10 mouse cellular contexts compared by ENCODE assay signal in the genomic region with DNA sequence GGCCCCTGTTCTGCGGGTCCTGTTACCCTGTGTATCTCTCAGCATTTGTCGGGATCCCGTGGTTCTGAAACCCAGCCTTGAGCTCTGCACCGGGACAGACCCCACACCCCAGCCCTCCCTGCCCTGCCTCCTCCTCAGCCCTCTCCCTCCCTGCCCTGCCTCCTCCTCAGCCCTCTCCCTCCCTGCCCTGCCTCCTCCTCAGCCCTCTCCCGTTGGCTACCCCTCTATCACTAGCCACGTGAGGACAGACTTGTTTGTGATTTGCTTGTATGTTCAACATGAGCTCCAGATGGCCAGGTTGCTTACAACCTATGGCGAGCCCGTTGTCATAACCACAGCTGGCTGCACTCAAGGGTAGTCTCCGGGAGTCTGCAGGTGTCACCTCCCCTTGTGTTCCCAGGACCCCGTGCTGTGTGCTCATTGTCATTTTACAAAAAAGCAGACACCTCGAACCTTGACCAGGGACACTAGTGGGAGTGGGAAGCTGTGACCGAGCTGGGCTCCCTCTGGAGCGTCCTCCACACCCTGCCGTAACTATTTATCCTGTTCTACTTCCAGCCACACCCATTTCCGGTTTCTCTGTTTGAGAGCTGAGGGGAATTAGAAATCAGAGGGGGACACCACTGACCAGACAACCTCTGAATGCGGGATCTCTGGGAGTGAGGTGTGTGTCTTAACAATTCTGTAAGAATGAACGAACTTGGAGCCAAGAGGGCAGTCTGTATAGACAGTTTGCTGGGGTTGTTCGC. TPM values are rescaled to one million over a fixed set of nuclear protein-coding genes. Genes with fewer than 3 reads are reported as not detected.
A peak's percentile ranks its signal among the peaks of the same experiment; 100 is the strongest.
DNase-seq lines count a peak whose midpoint lies in the region; ATAC-seq and TF ChIP-seq lines count a peak whose summit lies in the region.
"Had no signal": no experiment of that assay in that cellular context is flagged by ENCODE, and none has a peak within 500 bp of the region (broad histone marks: within the 10 kb centered on the region; RNA-seq: fewer than 3 reads in every experiment).

No protein-coding gene starts in this region.

- TF ChIP-seq CTCF in forebrain, postnatal 0 days (IDR thresholded peaks at IDR 0.05; ENCODE audit: low read depth), result no peak
- TF ChIP-seq CTCF in lung, embryonic 14.5 days (IDR thresholded peaks at IDR 0.05; ENCODE audit: low read depth), result no peak
- no peak for TF ChIP-seq CTCF in left cerebral cortex, adult 2 months (IDR thresholded peaks at IDR 0.05)

- 40% methylated on average over 18 of the region's 18 CpGs for WGBS in forebrain, postnatal 0 days
- WGBS in forebrain, embryonic 15.5 days, result 42% methylated on average over 18 of the region's 18 CpGs
- 15% methylated on average over 18 of the region's 18 CpGs for WGBS in lung, embryonic 14.5 days
- 23% methylated on average over 18 of the region's 18 CpGs for WGBS in limb, embryonic 13.5 days

- no peak overlapping the region for H3K4me2 ChIP-seq in forebrain, postnatal 0 days (ENCODE audit: low read depth)
- H3K4me2 ChIP-seq in forebrain, embryonic 15.5 days (replicated peaks), result no peak overlapping the region
- H3K4me2 ChIP-seq in lung, embryonic 14.5 days, result peak overlapping the region; percentile 31
- H3K4me2 ChIP-seq in limb, embryonic 13.5 days (replicated peaks), result peak overlapping the region; percentile 5; the same call in 1 of the 2 replicates

- ATAC-seq in forebrain, postnatal 0 days, result peak; percentile 45
- ATAC-seq in forebrain, embryonic 15.5 days (replicated peaks), result no peak
- 0 out of 2 replicates have a peak, but pooled peaks have one; percentile 56 for ATAC-seq in lung, embryonic 14.5 days (ENCODE audit: insufficient read depth)
- ATAC-seq in limb, embryonic 13.5 days (ENCODE audit: low FRiP score, low read depth), result no peak; the same call in 1 of the 2 replicates
- ATAC-seq: forebrain, embryonic 16.5 days had no signal

- no peak overlapping the region for H3K27ac ChIP-seq in forebrain, postnatal 0 days (ENCODE audit: low read depth, low read length)
- no peak overlapping the region for H3K27ac ChIP-seq in forebrain, embryonic 15.5 days (replicated peaks)
- no peak overlapping the region for H3K27ac ChIP-seq in lung, embryonic 14.5 days (ENCODE audit: low read depth)
- no peak overlapping the region for H3K27ac ChIP-seq in limb, embryonic 13.5 days
- H3K27ac ChIP-seq in left cerebral cortex, adult 2 months, result no peak overlapping the region

- DNase-seq in forebrain, postnatal 0 days, result no peak
- peak; percentile 43 for DNase-seq in lung, embryonic 14.5 days
- no peak for DNase-seq in lung, postnatal 36 days
- DNase-seq in ZHBTc4 (ENCODE audit: low read depth, low spot score), result peak; percentile 60
- no peak for DNase-seq in left cerebral cortex, adult 2 months (ENCODE audit: extremely low spot score in 1 of 2, low spot score in 2 of 2)
- no peak for DNase-seq in cerebellum, adult 8-10 months

- H3K4me3 ChIP-seq in forebrain, postnatal 0 days (ENCODE audit: low read depth, low read length), result no peak overlapping the region
- H3K4me3 ChIP-seq in forebrain, embryonic 15.5 days, result no peak overlapping the region
- H3K4me3 ChIP-seq in lung, embryonic 14.5 days (ENCODE audit: low read depth, low read length), result no peak overlapping the region
- H3K4me3 ChIP-seq in limb, embryonic 13.5 days, result no peak overlapping the region
- no peak overlapping the region for H3K4me3 ChIP-seq in left cerebral cortex, adult 2 months

- no peak overlapping the region for H3K9ac ChIP-seq in forebrain, postnatal 0 days
- H3K9ac ChIP-seq in forebrain, embryonic 15.5 days (replicated peaks), result no peak overlapping the region
- no peak overlapping the region; the same call in 1 of the 2 replicates for H3K9ac ChIP-seq in lung, embryonic 14.5 days
- H3K9ac ChIP-seq in limb, embryonic 13.5 days, result no peak overlapping the region

- H3K36me3 ChIP-seq in forebrain, postnatal 0 days (ENCODE audit: insufficient read depth), result no peaks in the 10 kb centered on the region
- H3K36me3 ChIP-seq in forebrain, embryonic 15.5 days, result no peaks in the 10 kb centered on the region
- no peaks in the 10 kb centered on the region for H3K36me3 ChIP-seq in lung, embryonic 14.5 days (ENCODE audit: insufficient read depth)
- no peaks in the 10 kb centered on the region for H3K36me3 ChIP-seq in limb, embryonic 13.5 days

- H3K27me3 ChIP-seq in forebrain, postnatal 0 days (ENCODE audit: insufficient read depth, low read length), result no peaks in the 10 kb centered on the region
- no peaks in the 10 kb centered on the region for H3K27me3 ChIP-seq in forebrain, embryonic 15.5 days
- H3K27me3 ChIP-seq in lung, embryonic 14.5 days (ENCODE audit: insufficient read depth, low read length), result no peaks in the 10 kb centered on the region
- H3K27me3 ChIP-seq in limb, embryonic 13.5 days, result peaks cover 11% of the 10 kb centered on the region

- H3K9me3 ChIP-seq in forebrain, postnatal 0 days (ENCODE audit: low read length), result no peaks in the 10 kb centered on the region
- H3K9me3 ChIP-seq in forebrain, embryonic 15.5 days, result no peaks in the 10 kb centered on the region
- no peaks in the 10 kb centered on the region for H3K9me3 ChIP-seq in lung, embryonic 14.5 days (ENCODE audit: low read depth, low read length)
- H3K9me3 ChIP-seq in limb, embryonic 13.5 days, result no peaks in the 10 kb centered on the region

- H3K4me1 ChIP-seq in forebrain, postnatal 0 days (ENCODE audit: insufficient read depth), result 0 out of 2 replicates have a peak, but pooled peaks cover 5% of the 10 kb centered on the region
- 0 out of 2 replicates have a peak, but pooled peaks cover 3% of the 10 kb centered on the region for H3K4me1 ChIP-seq in forebrain, embryonic 15.5 days
- peaks cover 7% of the 10 kb centered on the region for H3K4me1 ChIP-seq in lung, embryonic 14.5 days (ENCODE audit: insufficient read depth)
- H3K4me1 ChIP-seq in limb, embryonic 13.5 days, result peaks cover 43% of the 10 kb centered on the region

- intact Hi-C loops in left cerebral cortex, adult 2 months (cut with DNase I), result no loop called here

RNA-seq across cellular contexts. Expression of gene Nxph3, which starts 26.4 kb away (rescaled TPM):
- 35.7 and 45.8 TPM in 2 replicates for total RNA-seq in forebrain, postnatal 0 days (2014; rRNA removed)
- 9.5 and 12.9 TPM in 2 replicates for polyA plus RNA-seq in forebrain, postnatal 0 days (2015; fragmentation: Nextera tagmentation; extraction: Ambion mirVana)
- 6.3 and 6.9 TPM in 2 replicates for polyA plus RNA-seq in forebrain, embryonic 15.5 days (2015; fragmentation: Nextera tagmentation; extraction: Ambion mirVana)
- 0.18 and 0.28 TPM in 2 replicates for polyA plus RNA-seq in lung, embryonic 14.5 days (2014; fragmentation: Nextera tagmentation; extraction: Ambion mirVana)
- polyA plus RNA-seq in limb, embryonic 13.5 days (2015; fragmentation: Nextera tagmentation; extraction: Ambion mirVana), result 0.98 and 1.1 TPM in 2 replicates
- total RNA-seq in left cerebral cortex, adult 2 months (2021), result 10 to 100 TPM; 19.8 to 26.5 TPM
- total RNA-seq: megakaryocyte, adult 5-6 weeks had no signal

RNA-seq across cellular contexts. Expression of gene Ngfr, which starts 46.7 kb away (rescaled TPM):
- 5.8 and 8.2 TPM in 2 replicates for total RNA-seq in forebrain, postnatal 0 days (2014; rRNA removed)
- 4.5 and 6.0 TPM in 2 replicates for polyA plus RNA-seq in forebrain, postnatal 0 days (2015; fragmentation: Nextera tagmentation; extraction: Ambion mirVana)
- polyA plus RNA-seq in forebrain, embryonic 15.5 days (2015; fragmentation: Nextera tagmentation; extraction: Ambion mirVana), result 6.1 and 7.9 TPM in 2 replicates
- 5.0 and 5.9 TPM in 2 replicates for polyA plus RNA-seq in lung, embryonic 14.5 days (2014; fragmentation: Nextera tagmentation; extraction: Ambion mirVana)
- 29.4 and 34.5 TPM in 2 replicates for polyA plus RNA-seq in limb, embryonic 13.5 days (2015; fragmentation: Nextera tagmentation; extraction: Ambion mirVana)
- total RNA-seq in left cerebral cortex, adult 2 months (2021), result 1 to 10 TPM in 1 of 2 experiments, under 1 TPM in 1; 0.93 to 1.3 TPM

Comparison
In these comparisons a context has a peak if more than half of its experiments do, and no peak if none do; other contexts are left out.
1. ATAC-seq: peak in forebrain, postnatal 0 days (single experiment) and lung, embryonic 14.5 days (single experiment); none in forebrain, embryonic 15.5 days (single experiment) and limb, embryonic 13.5 days (single experiment).
2. DNase-seq: peak in lung, embryonic 14.5 days (single experiment) and ZHBTc4 (single experiment); none in forebrain, postnatal 0 days (single experiment), lung, postnatal 36 days (single experiment), left cerebral cortex, adult 2 months (0 of 2) and cerebellum, adult 8-10 months (single experiment).
3. H3K4me2 ChIP-seq: peak in lung, embryonic 14.5 days (single experiment) and limb, embryonic 13.5 days (single experiment); none in forebrain, postnatal 0 days (single experiment) and forebrain, embryonic 15.5 days (single experiment).